Mouse (Mus musculus) retina, postnatal 7 days (tissue): ENCODE data around the gene Rnf220.
"Not testable (repeated sequence)": the region's sequence is repeated elsewhere in the genome, so short reads cannot be mapped to it uniquely, and the experiment has no call there.

Experiments used
- DNase-seq: peaks from one replicate; pipeline ENCODE4 v3.0.0-alpha.2; 2012; ENCODE audit warnings: low read depth, low spot score

Gene Rnf220

DNA sequence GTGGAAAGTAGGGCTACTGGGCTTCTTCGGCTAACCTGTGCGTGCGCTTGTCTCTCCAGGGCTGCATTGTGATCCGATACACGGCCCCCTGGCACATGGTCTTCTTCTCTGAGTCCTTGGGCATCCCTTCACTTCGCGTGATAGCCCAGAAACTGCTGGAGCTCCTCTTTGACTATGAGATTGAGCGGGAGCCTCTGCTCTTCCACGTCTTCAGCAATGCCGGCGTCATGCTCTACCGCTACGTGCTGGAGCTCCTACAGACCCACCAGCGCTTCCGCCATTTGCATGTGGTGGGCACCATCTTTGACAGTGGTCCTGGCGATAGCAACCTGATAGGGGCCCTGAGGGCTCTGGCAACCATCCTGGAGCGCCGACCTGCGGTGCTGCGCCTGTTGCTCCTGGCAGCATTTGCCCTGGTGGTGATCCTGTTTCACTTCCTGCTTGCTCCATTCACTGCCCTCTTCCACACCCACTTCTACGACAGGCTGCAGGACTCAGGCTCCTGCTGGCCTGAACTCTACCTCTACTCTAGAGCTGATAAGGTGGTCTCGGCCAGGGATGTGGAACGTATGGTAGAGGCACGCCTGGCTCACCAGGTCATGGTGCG, 228.9 kb downstream of the Rnf220 start:
- no peak for DNase-seq

- peak; percentile 60 for DNase-seq
These were observed 229.6 kb downstream of the Rnf220 start for GRCm38 (mm10) chr4:117267284-117267683.

GRCm38 (mm10) chr4:117262987-117263386, 233.9 kb downstream of the Rnf220 start:
- DNase-seq: no peak

GRCm38 (mm10) chr4:117262101-117262913, 234.5 kb downstream of the Rnf220 start:
- DNase-seq: no peak

- no peak for DNase-seq
These were observed 235.6 kb downstream of the Rnf220 start for GRCm38 (mm10) chr4:117261222-117261621.

DNA sequence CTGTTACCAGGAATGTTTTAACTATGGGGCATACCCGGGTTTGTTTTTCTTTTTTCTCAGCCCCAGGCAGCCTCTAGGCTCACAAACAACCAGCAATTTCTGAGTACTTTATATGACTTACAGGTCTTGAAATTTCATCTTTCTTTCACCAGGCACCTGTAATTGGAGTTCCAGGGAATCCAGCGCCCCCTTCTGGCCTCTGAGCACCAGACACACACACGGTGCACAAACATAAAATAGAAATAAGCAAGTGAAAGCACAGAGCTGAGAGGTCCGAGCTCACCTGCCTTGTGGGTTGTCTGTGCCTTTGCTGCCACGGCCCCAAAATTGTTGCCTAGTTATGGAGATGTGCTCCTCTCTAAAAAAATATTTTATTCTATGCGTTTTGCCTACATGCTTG, 236.9 kb downstream of the Rnf220 start:
- not testable (repeated sequence) for DNase-seq

GRCm38 (mm10) chr4:117254672-117255071, 242.2 kb downstream of the Rnf220 start:
- no peak for DNase-seq

GRCm38 (mm10) chr4:117254017-117254627, 242.7 kb downstream of the Rnf220 start:
- DNase-seq: no peak

GRCm38 (mm10) chr4:117253218-117254016, 243.4 kb downstream of the Rnf220 start:
- DNase-seq: no peak

DNA sequence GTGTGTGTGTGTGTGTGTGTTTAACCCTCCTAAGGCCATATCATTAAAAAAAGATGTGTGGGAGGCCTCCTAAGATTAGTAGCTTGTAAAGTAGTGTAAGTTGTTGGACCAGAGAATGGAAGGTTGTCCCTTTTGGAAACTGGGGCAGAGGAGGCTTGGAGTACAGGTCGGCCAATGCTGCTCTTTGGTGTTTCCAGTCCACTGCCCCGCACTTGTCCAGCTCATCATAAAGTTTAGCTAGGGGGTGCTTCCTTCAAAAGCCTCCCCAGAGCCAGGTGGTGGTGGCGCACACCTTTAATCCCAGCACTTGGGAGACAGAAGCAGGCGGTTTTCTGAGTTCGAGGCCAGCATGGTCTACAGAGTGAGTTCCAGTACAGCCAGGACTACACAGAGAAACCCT, 244.1 kb downstream of the Rnf220 start:
- no peak for DNase-seq

DNA sequence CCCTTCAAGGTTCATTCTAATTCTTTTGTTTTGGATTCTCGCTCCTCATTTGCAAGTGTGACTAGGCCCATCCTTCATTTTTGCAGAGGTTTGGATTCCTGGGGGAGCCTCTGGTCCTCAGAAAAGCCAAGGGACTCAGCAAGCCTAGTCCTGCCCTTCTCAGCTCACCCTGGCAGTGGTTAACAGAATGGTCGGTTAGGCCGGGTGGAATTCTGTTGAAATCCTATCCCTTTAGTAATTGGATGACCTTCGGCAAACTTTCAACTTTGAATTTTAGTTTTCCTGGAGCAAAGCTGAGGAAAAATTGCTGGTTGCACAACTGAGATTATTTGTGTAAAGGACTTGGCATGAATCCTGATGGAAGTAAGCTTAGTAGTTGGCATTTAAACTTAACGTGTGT, 244.5 kb downstream of the Rnf220 start:
- DNase-seq: no peak

- peak; percentile 85 for DNase-seq
These were observed 245.0 kb downstream of the Rnf220 start, which contains the start of the genes Tmem53 and Armh1 for GRCm38 (mm10) chr4:117251801-117252316. Gene Tmem53 (plus strand): TSS chr4:117251951. Gene Armh1 (minus strand): TSS chr4:117252125.

DNA sequence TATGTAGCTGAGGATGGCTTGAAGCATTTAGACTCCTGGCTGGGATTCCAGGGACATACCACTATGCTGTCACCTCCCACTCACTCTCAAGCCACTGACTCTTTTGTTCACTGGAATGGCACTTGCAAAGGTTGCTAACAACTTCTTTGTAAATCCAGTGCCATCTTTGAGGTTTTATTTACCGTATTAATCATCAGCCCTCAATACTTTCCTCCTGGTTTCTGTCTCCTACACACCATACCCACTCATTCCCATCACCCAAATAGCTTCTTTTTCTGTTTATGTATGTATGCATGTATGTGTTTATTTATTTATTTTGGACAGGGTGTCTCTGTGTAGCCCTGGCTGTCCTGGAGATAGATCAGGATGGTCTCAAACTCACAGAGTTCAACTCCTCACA, 245.9 kb downstream of the Rnf220 start:
- no peak for DNase-seq

- DNase-seq: no peak
These were observed 256.0 kb downstream of the Rnf220 start for GRCm38 (mm10) chr4:117240867-117241266.

DNA sequence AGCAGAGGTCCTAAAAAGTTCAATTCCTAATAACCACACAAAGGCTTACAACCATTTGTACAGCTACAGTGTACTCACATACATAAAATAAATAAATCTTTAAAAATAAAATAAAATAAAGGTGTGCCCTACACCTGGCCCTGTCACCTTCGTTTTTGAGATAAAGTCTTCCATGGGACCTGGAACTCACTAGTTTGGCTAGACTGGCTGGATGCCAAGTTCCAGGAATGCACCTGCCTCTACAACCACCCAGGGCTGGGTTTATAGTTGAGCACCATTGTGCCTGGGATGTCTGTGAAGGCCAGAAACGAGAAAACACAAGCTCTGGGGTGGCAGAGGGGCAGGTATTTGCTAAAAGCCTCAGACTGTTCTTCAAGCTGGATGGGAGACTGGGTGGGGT, 257.7 kb downstream of the Rnf220 start:
- no peak for DNase-seq

GRCm38 (mm10) chr4:117235822-117236221, 261.0 kb downstream of the Rnf220 start:
- DNase-seq: no peak

DNA sequence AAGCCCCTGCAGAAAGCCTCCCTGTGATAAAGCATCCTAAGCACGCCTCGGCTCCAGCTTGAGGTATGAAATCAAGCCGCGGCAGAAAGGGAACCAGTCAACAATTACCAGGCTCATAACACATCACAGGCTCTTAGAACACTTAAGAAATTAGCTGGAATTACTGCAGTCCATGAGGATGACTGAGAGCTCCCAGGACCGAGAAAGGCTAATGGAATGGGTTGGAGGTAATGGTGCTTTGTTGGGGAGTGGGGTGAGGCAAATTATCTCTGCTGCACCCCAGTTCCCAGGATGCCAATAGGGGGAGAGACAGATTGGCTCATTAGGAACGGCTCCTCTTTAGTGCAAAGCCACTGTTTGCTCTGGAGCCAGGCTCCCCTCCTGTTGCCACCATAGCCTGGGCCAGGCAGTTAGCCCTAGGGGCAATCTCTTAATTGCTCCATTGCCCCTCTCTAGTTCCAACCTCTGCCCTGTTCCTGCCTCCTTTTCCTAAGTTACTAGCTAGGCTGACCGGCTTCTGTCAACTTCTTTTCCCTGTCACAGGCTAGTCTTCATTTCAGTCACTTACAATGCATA, 262.6 kb downstream of the Rnf220 start:
- no peak for DNase-seq

DNA sequence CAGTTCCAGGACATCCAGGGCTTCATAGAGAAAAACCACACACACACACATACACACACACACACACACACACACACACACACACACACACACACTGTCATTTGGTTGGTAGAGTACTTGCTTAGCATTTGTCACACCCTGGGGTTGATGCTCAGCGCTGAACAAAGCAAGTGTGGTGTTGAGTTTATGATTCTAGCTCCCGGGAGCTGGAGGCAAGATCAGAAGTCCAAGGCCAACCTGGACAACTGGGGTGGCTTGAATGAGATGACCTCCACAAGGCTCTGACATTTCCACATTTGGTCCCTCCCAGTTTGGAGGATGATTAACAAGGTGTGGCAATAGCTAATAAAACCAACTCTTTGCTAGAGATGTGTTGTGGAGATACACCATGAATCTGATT, 265.6 kb downstream of the Rnf220 start:
- DNase-seq: no peak

DNA sequence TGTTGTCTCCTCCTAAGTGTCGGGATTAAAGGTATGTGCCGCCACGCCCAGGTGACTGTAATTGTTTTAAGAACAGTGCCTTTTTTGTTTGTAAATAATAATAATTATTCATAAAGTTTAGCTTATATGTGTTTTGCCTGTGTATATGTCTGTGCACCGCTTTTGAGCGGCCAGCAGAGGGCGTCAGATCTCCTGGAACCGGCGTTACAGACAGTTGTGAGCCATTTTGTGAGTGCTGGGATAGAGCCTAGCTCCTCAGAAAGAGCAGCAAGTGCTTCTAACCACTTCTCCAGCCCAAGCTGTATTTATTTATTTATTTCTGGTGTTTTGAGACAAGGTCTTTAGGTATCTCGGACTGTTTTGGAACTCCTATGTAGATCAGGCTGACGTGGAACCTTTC, 266.5 kb downstream of the Rnf220 start:
- no peak for DNase-seq

GRCm38 (mm10) chr4:117229590-117229989, 267.3 kb downstream of the Rnf220 start:
- no peak for DNase-seq

GRCm38 (mm10) chr4:117225250-117225649, 271.6 kb downstream of the Rnf220 start:
- no peak for DNase-seq
